Mouse (Mus musculus) lung, embryonic 16.5 days (tissue): ENCODE data around the gene Asb15. TPM values are rescaled to one million over a fixed set of nuclear protein-coding genes. Genes with fewer than 3 reads are reported as not detected.
A peak's percentile ranks its signal among the peaks of the same experiment; 100 is the strongest.

Experiments used
- ATAC-seq: fragments of 200-750 bp; cut with Nextera tagmentation; 2 replicates; pipeline ENCODE4 v1.8.0; 2017; ENCODE audit warnings: low read depth, mild to moderate bottlenecking, moderate library complexity
- H3K27ac ChIP-seq: fragments of 300-500 bp; sonication (generic); 2 replicates; pipeline ENCODE4 v1.5.1; 2014; ENCODE audit warnings: mild to moderate bottlenecking, control low read depth, low read length
- H3K27me3 ChIP-seq: fragments of 300-500 bp; sonication (generic); 2 replicates; pipeline ENCODE4 v1.6.1; 2014; ENCODE audit warnings: low read depth, low read length, mixed read lengths; ENCODE audit not compliant: control insufficient read depth, insufficient read depth
- H3K36me3 ChIP-seq: fragments of 300-500 bp; sonication (generic); 2 replicates; pipeline ENCODE4 v1.6.1; 2014; ENCODE audit warnings: low read length; ENCODE audit not compliant: control insufficient read depth, insufficient read depth
- H3K4me1 ChIP-seq: fragments of 300-500 bp; sonication (generic); replicated peaks from 2 replicates; pipeline ENCODE4 v1.6.1; 2014; ENCODE audit warnings: low read length, mixed read lengths; ENCODE audit not compliant: control insufficient read depth, insufficient read depth
- H3K4me2 ChIP-seq: fragments of 300-500 bp; sonication (generic); 2 replicates; pipeline ENCODE4 v1.6.1; 2014; ENCODE audit warnings: low read depth, low read length, control low read depth
- H3K4me3 ChIP-seq: fragments of 300-500 bp; sonication (generic); 2 replicates; pipeline ENCODE4 v1.5.1; 2014; ENCODE audit warnings: mild to moderate bottlenecking, low read length, control low read depth
- H3K9ac ChIP-seq: fragments of 300-500 bp; sonication (generic); 2 replicates; pipeline ENCODE4 v1.6.1; 2014; ENCODE audit warnings: low read length, control low read depth
- H3K9me3 ChIP-seq: fragments of 300-500 bp; sonication (generic); 2 replicates; pipeline ENCODE4 v1.6.1; 2016; ENCODE audit warnings: low read length; ENCODE audit not compliant: control insufficient read depth
- WGBS: fragments of 180-500 bp; shearing (Covaris S2); extraction: QIAGEN DNeasy Blood & Tissue Kit; methylation state at CpG from one replicate; pipeline ENCODE4 v1.1.7; 2014; 5-methylcytosine and 5-hydroxymethylcytosine counted together
- polyA plus RNA-seq: library from polyadenylated mRNA; unstranded; fragments of >200 nt; fragmentation: Nextera tagmentation; extraction: Ambion mirVana; gene quantifications from 2 replicates; pipeline ENCODE4 v1.2.1, GENCODE M21; 2015

Gene Asb15
- polyA plus RNA-seq, 1 experiment from 2014 or later = 0.11 TPM

GRCm38 (mm10) chr6:24554427-24555086, 26.6 kb downstream of the Asb15 start:
- H3K9ac ChIP-seq = peak overlapping the region; percentile 35; the same call in 1 of the 2 replicates
- ATAC-seq = peak; percentile 70; the same call in 1 of the 2 replicates

GRCm38 (mm10) chr6:24555488-24555887, 27.5 kb downstream of the Asb15 start:
- H3K27ac ChIP-seq = no peak overlapping the region

More at GRCm38 (mm10) chr6:24554427-24555086, 26.6 kb downstream of the Asb15 start:
- Histone ChIP-seq H3K36me3 (no peaks in the 10 kb centered on the region), H3K4me2 (peak overlapping the region; percentile 49), H3K27ac (peak overlapping the region; percentile 73), H3K4me3 (peak overlapping the region; percentile 28), H3K9me3 (no peaks in the 10 kb centered on the region), H3K27me3 (no peaks in the 10 kb centered on the region), H3K4me1 (peaks cover 17% of the 10 kb centered on the region)
- 30% methylated on average over 11 of the region's 11 CpGs for WGBS

GRCm38 (mm10) chr6:24564081-24564480, 36.1 kb downstream of the Asb15 start:
- no peak overlapping the region for H3K4me2 ChIP-seq
- H3K36me3 ChIP-seq = no peaks in the 10 kb centered on the region
- no peaks in the 10 kb centered on the region for H3K27me3 ChIP-seq
- no peak overlapping the region for H3K9ac ChIP-seq
- H3K27ac ChIP-seq = no peak overlapping the region
- 61% methylated on average over 9 of the region's 9 CpGs for WGBS
- no peaks in the 10 kb centered on the region for H3K4me1 ChIP-seq
- H3K9me3 ChIP-seq = no peaks in the 10 kb centered on the region
- H3K4me3 ChIP-seq = no peak overlapping the region
- no peak for ATAC-seq

More at GRCm38 (mm10) chr6:24555488-24555887, 27.5 kb downstream of the Asb15 start:
- Histone ChIP-seq H3K4me1 (peaks cover 17% of the 10 kb centered on the region), H3K36me3 (no peaks in the 10 kb centered on the region), H3K4me3 (no peak overlapping the region), H3K27me3 (no peaks in the 10 kb centered on the region), H3K9ac (no peak overlapping the region), H3K4me2 (no peak overlapping the region), H3K9me3 (no peaks in the 10 kb centered on the region)
- WGBS = 83% methylated on average over 2 of the region's 2 CpGs
- ATAC-seq = no peak

GRCm38 (mm10) chr6:24564886-24565285, 36.9 kb downstream of the Asb15 start:
- WGBS = 100% methylated on average over 1 of the region's 1 CpGs
- no peak for ATAC-seq
- H3K4me3 ChIP-seq = no peak overlapping the region
- no peak overlapping the region for H3K4me2 ChIP-seq
- no peaks in the 10 kb centered on the region for H3K27me3 ChIP-seq
- no peaks in the 10 kb centered on the region for H3K4me1 ChIP-seq
- H3K27ac ChIP-seq = no peak overlapping the region
- no peaks in the 10 kb centered on the region for H3K36me3 ChIP-seq
- H3K9ac ChIP-seq = no peak overlapping the region
- no peaks in the 10 kb centered on the region for H3K9me3 ChIP-seq

- H3K4me1 ChIP-seq = no peaks in the 10 kb centered on the region; the same call in 1 of the 2 replicates
- no peak for ATAC-seq
- H3K4me2 ChIP-seq = no peak overlapping the region
- no peak overlapping the region for H3K4me3 ChIP-seq
- H3K27me3 ChIP-seq = no peaks in the 10 kb centered on the region
- H3K27ac ChIP-seq = no peak overlapping the region
- no peak overlapping the region for H3K9ac ChIP-seq
- H3K36me3 ChIP-seq = no peaks in the 10 kb centered on the region
- no peaks in the 10 kb centered on the region for H3K9me3 ChIP-seq
- 81% methylated on average over 5 of the region's 5 CpGs for WGBS
These were observed 41.0 kb downstream of the Asb15 start for GRCm38 (mm10) chr6:24568963-24569362.

- Histone ChIP-seq H3K4me3 (no peak overlapping the region), H3K27me3 (no peaks in the 10 kb centered on the region), H3K9ac (no peak overlapping the region), H3K9me3 (0 out of 2 replicates have a peak, but pooled peaks cover 2% of the 10 kb centered on the region), H3K27ac (no peak overlapping the region), H3K36me3 (no peaks in the 10 kb centered on the region), H3K4me1 (no peaks in the 10 kb centered on the region; the same call in 1 of the 2 replicates), H3K4me2 (no peak overlapping the region)
- no peak for ATAC-seq
- WGBS = 83% methylated on average over 1 of the region's 1 CpGs
These were observed 41.8 kb downstream of the Asb15 start for GRCm38 (mm10) chr6:24569711-24570110.

- 67% methylated on average over 11 of the region's 11 CpGs for WGBS
- Histone ChIP-seq H3K4me1 (no peaks in the 10 kb centered on the region; the same call in 1 of the 2 replicates), H3K27ac (no peak overlapping the region), H3K9ac (no peak overlapping the region), H3K36me3 (no peaks in the 10 kb centered on the region), H3K4me2 (no peak overlapping the region), H3K9me3 (0 out of 2 replicates have a peak, but pooled peaks cover 2% of the 10 kb centered on the region), H3K4me3 (no peak overlapping the region), H3K27me3 (no peaks in the 10 kb centered on the region)
- no peak for ATAC-seq
These were observed 42.3 kb downstream of the Asb15 start for GRCm38 (mm10) chr6:24570278-24570677.

GRCm38 (mm10) chr6:24571126-24571525, 43.2 kb downstream of the Asb15 start:
- H3K27me3 ChIP-seq = no peaks in the 10 kb centered on the region
- H3K9me3 ChIP-seq = 0 out of 2 replicates have a peak, but pooled peaks cover 2% of the 10 kb centered on the region
- H3K27ac ChIP-seq = peak overlapping the region; percentile 49; the same call in 1 of the 2 replicates
- no peaks in the 10 kb centered on the region for H3K36me3 ChIP-seq
- no peak overlapping the region for H3K4me2 ChIP-seq
- WGBS = 54% methylated on average over 6 of the region's 6 CpGs
- no peak overlapping the region for H3K4me3 ChIP-seq
- no peaks in the 10 kb centered on the region; the same call in 1 of the 2 replicates for H3K4me1 ChIP-seq
- H3K9ac ChIP-seq = no peak overlapping the region
- peak; percentile 82 for ATAC-seq

GRCm38 (mm10) chr6:24572431-24572830, 44.5 kb downstream of the Asb15 start:
- Histone ChIP-seq H3K4me3 (no peak overlapping the region), H3K27ac (no peak overlapping the region), H3K27me3 (no peaks in the 10 kb centered on the region), H3K4me1 (no peaks in the 10 kb centered on the region; the same call in 1 of the 2 replicates), H3K9ac (no peak overlapping the region), H3K4me2 (no peak overlapping the region), H3K9me3 (0 out of 2 replicates have a peak, but pooled peaks cover 2% of the 10 kb centered on the region), H3K36me3 (no peaks in the 10 kb centered on the region)
- ATAC-seq = no peak
- WGBS = 89% methylated on average over 14 of the region's 14 CpGs
